Mouse (Mus musculus): ENCODE measurements at regions not wholly inside any gene's neighbourhood (a gene's known extent, or its start where the extent isn't known, plus 50 kb on each side); places are given as distances from the start of the nearest gene placed in this dataset.

DNA sequence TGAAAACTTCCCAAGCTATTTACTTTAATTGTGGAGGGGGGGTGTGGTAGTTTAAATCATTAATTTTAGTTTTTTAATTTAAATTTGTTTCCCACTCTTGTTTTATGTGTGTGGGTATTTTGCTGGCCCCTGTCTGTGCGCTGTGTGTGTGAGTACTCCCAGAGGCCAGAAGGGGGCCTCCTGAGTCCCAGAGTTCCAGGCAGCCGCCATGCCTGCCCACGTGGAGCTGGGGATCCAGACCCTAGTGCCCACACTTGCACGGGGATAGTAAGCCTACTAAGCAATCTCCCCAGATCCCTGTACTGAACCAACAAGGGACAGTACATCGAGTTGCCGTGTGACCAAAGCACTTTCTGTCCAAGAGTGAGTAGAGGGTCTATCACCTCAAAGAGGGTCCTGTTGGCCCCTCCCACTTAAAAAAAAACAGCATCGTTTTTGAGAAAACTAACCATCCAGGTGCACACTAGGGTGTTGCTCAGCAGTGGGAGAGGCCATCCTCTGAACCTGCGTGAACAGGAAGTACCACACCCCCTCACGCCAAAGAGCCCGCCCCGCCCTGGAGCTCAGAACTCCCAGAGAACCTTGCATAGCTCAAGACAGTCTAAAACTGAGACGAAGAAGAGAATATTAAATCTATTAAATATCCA lies 160.4 kb upstream of the Haao start:
- no peak for TF ChIP-seq POLR2A (IDR thresholded peaks at IDR 0.05; ENCODE audit: insufficient read length, low read depth)
- no peak for TF ChIP-seq USF1 (IDR thresholded peaks at IDR 0.05; ENCODE audit: low read depth)
